Mouse (Mus musculus) large intestine, adult 2 months (tissue): ENCODE data around the gene Tmem106a. TPM values are rescaled to one million over a fixed set of nuclear protein-coding genes. Genes with fewer than 3 reads are reported as not detected.
"Not testable (repeated sequence)": the region's sequence is repeated elsewhere in the genome, so short reads cannot be mapped to it uniquely, and the experiment has no call there.

Source experiments
- DNase-seq: peaks from one replicate; pipeline ENCODE4 v3.0.0-alpha.2; 2012; ENCODE audit warnings: low read depth, low spot score
- WGBS: fragments of 180-500 bp; shearing (Covaris S2); methylation state at CpG from one replicate; pipeline ENCODE4 v1.1.7; 2018; 5-methylcytosine and 5-hydroxymethylcytosine counted together
- polyA plus RNA-seq: library from polyadenylated mRNA; depleted of rRNA; stranded (reverse); fragments of >200 nt; gene quantifications from 2 replicates; pipeline ENCODE4 v1.2.3, GENCODE M21; 2012; rRNA removed

Tmem106a gene
- polyA plus RNA-seq, 1 experiment: 112 TPM

DNA sequence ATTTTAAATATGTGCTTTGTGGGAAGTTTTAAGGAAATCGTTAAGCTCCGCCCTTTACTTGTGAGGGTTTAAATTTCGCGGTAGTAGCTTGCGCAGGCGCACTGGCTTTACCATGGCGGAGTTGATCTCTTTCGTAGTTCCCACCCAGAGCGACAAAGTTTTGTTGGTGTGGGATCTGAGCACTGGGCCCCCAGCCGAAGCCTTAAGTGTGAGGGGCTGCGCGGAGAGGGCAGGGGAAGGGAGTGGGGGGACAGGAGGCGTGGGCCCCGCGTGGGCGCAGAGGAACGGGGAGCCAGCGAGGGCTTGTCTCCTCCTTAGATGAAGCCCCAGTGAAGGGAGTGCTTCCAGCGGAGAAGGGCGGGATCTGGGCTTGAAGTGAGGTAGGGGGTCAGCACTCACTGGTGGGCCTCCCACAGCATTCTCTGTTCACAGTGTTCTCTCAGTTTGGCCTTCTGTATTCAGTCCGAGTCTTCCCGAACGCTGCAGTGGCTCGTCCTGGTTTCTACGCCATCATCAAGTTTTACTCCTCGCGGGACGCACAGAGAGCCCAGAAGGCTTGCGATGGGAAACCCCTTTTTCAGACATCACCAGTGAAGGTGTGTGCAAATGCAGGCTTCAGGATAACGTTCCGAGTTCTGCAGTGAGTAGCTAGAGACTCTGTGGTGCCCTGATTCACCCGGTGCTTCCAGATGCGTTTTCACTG is 46.0 kb downstream of the Tmem106a start:
- DNase-seq: peak; percentile 71
- WGBS: under 1% methylated on average over 33 of the region's 33 CpGs

DNA sequence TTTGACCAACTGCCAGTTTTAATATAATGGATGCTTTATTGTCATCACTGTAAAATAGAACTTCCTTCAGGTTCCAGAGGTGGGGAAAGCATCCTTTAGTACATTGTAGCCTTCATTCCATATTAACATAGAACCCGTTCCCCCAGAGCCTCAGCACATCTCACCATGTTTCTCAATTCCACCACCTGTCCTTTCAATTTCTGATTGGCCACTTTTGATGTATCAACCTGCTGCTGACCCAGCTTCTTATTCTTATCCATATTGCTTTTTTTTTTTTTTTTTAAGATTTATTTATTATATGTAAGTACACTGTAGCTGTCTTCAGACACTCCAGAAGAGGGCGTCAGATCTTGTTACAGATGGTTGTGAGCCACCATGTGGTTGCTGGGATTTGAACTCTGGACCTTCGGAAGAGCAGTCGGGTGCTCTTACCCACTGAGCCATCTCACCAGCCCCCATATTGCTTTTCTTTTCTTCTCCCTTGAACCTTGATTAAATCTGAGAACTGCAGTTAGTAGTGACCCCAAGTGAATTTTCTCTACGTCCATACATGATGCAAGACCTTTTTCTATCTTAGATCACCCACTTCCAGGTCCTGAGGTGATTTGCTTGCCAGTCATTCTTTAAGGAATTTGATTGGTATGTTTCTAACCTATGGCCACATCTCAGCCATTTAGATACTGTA is 46.8 kb downstream of the Tmem106a start:
- not testable (repeated sequence) for DNase-seq
- WGBS: 56% methylated on average over 5 of the region's 5 CpGs

DNA sequence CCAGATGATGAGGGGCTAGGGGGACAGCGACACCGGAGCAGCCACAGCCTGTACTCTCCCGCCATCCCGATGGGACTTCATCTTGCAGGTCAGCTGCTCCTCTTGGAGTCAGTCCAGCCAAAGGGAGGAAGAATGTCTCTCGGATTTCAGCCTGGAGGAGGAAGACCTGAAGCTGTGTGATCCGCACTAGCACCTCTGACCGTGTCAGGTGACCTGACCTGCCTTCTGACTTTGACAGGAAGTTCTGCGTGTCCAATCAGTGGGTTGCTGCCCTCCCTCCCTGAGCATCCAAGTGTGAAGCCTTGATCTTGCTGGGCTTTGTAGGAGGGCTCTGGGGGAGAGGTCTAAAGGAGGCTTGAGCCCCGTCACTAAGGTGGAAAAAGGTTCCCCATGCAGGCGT is 53.6 kb downstream of the Tmem106a start:
- no peak for DNase-seq
- 85% methylated on average over 10 of the region's 10 CpGs for WGBS

DNA sequence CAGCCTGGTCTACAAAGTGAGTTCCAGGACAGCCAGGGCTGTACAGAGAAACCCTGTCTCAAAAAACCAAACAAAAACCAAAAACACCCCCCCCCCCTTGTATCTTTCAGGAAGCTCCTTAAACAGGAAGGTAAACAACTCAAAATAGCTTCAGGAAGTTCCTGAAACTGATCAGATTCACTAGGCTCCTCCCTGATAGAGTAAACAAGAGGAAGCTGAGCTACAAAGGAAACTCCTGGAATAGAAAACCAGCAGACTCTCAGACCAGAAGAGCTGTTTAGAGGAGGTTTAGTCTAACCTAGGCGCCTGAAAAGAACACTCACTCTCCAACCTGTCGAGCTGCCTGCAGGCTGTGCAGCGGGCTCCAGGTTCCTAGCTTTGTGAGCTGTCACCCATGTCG is 57.7 kb downstream of the Tmem106a start:
- DNase-seq: no peak
- WGBS: 97% methylated on average over 4 of the region's 4 CpGs

DNA sequence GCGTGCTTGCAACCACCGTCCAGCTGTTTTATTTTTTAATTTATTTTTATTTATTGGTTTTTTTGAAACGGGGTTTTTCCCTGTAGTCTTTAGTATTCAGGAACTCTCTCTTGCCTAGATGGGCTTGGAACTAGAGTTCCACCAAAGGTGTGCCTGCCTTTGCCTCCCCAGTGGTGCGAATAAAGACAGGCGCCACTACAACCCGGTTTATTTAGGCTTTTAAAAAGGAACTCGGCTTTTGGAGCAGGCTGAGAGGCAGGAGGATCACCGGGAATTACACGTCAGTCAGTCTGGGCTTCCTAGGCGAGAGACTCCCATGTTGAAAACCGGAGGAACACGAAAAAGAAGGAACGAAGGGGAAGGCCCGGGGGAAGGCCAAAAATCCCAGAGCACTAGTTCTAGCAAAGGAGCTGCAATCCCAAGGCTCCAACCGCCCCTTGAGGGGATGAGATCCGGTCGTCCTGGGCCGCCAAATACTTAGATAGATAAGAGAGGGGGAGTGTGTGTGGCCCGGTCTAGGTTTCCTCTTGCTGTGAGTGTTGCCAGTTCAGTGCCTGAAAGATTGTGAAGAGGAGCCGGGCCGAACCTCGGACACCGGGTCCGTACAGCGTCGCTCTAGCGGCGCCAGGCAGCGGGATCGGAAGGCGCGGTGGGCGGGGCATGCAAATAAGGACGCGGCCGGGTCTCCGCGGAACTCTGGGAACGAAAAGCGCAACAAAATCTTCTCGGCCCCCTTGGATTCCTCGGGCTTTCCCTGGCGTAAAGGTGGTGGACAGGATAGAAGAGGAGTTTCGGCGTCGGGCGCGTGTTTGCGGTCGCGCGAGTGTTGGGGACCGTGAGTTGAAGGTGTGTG is 59.0 kb downstream of the Tmem106a start:
- WGBS: 4% methylated on average over 53 of the region's 53 CpGs

More for the DNA sequence above, 59.0 kb downstream of the Tmem106a start:
- DNase-seq: not testable (repeated sequence)

Other genes starting within 250 kb of the Tmem106a start
- 5.1 and 20.6 TPM in 2 replicates for gene G6pc, start 214.7 kb upstream of the Tmem106a start, polyA plus RNA-seq
- 17.0 and 17.9 TPM in 2 replicates for gene Aarsd1, start 164.6 kb upstream of the Tmem106a start, polyA plus RNA-seq
- 0.32 and 0.41 TPM in 2 replicates for gene Gm27029, start 157.4 kb upstream of the Tmem106a start, polyA plus RNA-seq
- 19.7 and 23.6 TPM in 2 replicates for gene Rundc1, start 157.2 kb upstream of the Tmem106a start, polyA plus RNA-seq
- 1.8 and 3.2 TPM in 2 replicates for gene Ptges3l, start 156.9 kb upstream of the Tmem106a start, polyA plus RNA-seq
- 386 and 502 TPM in 2 replicates for gene Rpl27, start 139.9 kb upstream of the Tmem106a start, polyA plus RNA-seq
- gene Ifi35, start 133.8 kb upstream of the Tmem106a start, polyA plus RNA-seq: 96.2 and 146 TPM in 2 replicates
- gene Rnd2, start 117.2 kb upstream of the Tmem106a start, polyA plus RNA-seq: 13.4 and 20.2 TPM in 2 replicates
- gene Vat1, start 116.0 kb upstream of the Tmem106a start, polyA plus RNA-seq: 90.6 and 140 TPM in 2 replicates
- 1.3 and 2.1 TPM in 2 replicates for gene Brca1, start 30.3 kb upstream of the Tmem106a start, polyA plus RNA-seq
- gene Nbr1, start 30.1 kb upstream of the Tmem106a start, polyA plus RNA-seq: 58.9 and 105 TPM in 2 replicates
- not detected in 2 replicates for gene Gm11634, start 17.0 kb downstream of the Tmem106a start, polyA plus RNA-seq
- gene Rdm1, start 45.0 kb downstream of the Tmem106a start, polyA plus RNA-seq: 26.1 and 26.7 TPM in 2 replicates
- 26.3 and 36.9 TPM in 2 replicates for gene Arl4d, start 83.3 kb downstream of the Tmem106a start, polyA plus RNA-seq
- 12.0 and 13.0 TPM in 2 replicates for gene Dhx8, start 150.7 kb downstream of the Tmem106a start, polyA plus RNA-seq
- 1.3 and 1.8 TPM in 2 replicates for gene Etv4, start 203.1 kb downstream of the Tmem106a start, polyA plus RNA-seq